Mouse (Mus musculus) spleen, postnatal 10 days (tissue): ENCODE results near the gene Arntl.

Experiments
- DNase-seq, 2 experiments: peaks; one replicate each; pipeline ENCODE4 v3.0.0; 2021 to 2022; ENCODE audit warnings: low spot score in 2 of 2

Gene Arntl

DNA sequence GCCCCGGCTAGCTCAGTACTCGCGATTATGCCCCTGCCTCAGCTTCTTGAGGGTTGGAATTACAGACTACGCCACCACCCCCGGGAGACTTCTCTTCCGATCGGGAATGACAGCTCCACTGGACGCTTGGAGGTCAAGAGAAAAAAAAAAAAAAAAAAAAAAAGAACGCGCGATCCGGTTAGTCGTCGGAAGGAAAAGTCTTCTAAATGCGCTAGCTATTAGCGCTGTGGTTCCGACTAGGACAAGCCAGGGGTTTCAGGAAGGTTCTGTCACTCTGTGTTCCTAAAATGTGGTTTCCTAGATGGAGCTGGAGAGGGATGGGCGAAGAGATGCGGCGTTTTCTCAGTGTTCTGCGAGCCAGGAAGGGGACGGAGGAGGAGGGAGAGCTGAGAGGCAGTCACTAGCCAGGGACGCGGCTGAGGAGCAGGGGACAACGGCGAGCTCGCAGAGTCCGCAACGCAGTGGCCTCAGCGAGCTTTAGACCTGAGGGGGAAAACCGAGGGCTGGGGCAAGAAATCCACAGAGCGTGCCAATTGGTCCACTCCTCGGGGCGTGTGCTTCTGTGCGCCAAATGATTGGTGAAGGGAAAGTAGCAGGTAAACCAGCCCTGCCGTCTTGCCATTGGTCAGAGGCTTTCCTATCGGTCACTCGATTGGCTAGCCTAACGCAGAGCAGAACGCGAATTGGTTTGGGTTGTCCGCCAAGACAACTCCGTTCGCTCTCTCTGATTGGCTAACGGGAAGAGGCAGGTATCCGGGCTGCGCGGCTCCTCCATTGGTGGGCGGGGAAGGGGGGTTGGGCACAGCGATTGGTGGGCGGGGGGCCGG is at the start of gene Arntl:
Gene Arntl, plus strand, starts transcription at position 822 of the 827 bp plus-strand sequence.
- DNase-seq, result peak; percentile 40 to 85

DNA sequence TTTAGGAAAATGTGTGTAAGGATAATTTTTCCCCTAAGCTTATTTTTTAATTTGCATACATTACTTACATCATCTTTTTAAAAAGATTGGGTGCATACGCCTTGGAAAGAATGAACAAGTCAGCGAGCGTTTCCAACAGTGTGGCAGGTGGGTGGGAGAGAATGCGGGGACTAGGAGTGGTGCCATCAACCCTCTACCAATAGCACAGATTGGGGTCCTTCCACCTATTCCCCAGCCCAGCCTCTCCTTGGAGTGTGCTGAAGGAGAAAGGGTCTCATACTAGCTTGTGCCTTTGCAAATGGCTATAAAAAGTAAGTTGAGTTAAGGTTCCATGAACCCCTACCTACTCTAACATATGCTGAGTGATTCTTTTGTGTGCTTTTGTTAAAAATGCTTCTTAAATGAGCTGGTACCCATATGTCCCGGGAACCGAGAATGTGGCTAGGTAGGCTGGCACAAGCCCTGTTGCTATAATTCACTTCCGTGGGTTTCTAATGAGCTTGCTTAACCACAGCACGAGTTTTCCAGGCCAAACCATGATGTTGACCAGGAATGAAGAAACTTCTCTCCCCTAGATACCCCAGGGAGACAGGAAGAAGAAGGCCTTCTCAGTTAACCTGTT is 46.1 kb upstream of the Arntl start:
- DNase-seq, result no peak

DNA sequence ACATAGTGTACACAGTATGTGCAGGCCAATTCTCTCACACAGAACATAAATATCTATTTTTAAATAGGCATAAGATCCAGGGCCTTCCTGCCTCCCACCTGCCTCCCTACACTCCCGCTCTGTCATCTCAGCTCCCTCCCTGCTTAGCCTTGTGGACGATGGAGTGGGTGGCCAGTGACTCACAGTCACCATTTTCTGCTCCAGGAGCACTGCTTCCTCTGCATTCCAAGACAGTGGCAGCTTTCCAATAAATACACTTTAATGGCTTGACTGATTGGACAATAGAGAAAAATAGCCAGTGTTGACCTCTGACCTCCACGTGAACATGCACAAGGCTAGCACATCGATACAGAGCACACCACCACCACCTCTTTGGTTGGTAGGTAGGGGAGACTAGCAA is 42.5 kb upstream of the Arntl start:
- no peak for DNase-seq

DNA sequence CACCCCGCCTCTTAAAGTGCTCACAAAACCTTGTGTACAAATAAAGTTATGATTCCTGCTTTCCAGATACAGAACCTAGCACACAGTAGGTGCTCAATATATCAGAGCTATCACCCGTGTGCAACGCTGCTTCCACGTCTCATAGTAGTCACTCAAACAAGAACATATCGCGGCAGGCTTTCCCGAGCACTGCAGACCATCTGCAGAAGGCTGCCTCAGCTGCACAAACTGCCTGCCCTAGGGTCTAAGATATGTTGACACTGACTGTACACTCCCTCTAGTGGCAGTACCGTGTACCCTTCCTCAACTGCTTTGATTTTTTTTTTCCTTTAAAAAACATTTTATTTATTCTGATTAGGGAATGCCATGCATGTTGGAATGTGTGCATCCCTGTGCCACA is 40.2 kb upstream of the Arntl start:
- DNase-seq, result no peak

DNA sequence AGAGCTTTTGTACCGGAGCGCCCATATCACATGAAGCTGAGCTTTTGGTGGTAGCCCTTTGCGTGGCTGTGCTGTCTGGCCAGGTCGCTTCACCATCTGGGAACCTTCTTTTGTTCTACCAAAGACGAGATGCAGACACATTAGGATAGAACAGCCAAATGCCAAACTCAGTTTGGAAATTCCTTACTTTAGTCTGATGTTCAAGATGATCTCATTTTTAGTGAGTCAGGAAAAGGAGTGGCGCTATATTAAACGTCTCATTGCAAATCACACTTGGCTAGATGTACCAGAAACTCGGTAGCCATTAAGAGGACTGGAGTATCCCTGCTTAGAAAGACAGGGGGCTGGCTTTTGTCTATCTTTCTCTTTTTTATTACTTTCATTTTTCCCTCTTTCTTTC is 38.7 kb upstream of the Arntl start:
- DNase-seq, result no peak

DNA sequence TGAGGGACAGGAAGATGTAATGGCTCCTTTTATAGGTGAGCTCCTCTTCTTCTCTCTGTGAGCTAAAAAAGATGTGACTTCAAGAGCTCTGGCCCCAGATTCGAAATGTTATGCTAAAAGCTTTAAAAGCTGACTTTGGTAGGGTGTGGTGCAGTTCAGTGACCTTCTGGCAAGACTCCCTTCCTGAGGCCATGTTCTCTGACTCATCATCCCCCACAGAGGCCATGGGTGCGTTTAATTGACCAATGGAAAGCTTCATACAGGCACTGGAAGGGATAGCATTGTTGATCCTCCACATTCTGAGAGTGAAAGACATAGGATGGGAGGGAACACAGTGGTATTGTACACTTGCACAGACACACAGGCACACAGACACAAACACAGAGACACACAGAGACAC is 34.8 kb upstream of the Arntl start:
- DNase-seq, result no peak

DNA sequence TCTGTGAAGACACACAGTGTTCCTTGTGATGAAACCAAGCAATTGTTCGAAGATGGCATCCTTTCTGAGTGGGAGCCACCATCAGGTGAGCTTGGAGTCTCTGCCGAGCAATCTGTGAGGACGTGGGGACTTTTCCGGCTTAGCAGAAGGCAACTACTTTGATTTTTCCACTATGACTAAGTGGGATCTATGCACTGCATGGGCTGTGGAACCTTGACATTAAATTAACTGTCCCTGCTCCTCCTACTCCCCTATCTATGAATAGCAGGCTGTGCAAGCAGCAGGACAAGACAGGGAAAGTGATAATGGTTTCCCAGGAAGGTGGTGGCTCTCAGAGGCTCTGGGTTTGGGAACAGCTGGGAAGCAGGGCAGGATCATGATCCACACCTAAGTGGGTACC is 31.8 kb upstream of the Arntl start:
- DNase-seq, result no peak

DNA sequence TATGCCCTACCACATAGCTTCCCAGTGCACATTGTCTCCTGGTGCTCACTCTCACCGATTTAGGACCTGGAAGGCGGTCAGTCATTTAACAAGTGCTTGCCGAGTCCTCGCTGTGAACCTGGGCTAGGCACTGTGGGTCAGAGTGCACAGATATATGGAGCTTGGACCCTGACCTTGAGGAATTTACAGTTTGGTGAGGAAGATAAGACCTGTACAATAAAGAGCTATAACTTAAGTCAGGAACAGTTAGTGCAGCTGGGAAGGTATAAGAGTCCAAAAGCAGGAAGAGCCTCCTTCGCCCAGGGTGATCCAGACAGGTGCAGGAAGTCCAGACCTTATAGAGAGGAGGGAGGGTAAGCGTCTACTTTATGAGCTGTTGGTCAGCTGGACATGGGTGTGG is 29.2 kb upstream of the Arntl start:
- no peak for DNase-seq

DNA sequence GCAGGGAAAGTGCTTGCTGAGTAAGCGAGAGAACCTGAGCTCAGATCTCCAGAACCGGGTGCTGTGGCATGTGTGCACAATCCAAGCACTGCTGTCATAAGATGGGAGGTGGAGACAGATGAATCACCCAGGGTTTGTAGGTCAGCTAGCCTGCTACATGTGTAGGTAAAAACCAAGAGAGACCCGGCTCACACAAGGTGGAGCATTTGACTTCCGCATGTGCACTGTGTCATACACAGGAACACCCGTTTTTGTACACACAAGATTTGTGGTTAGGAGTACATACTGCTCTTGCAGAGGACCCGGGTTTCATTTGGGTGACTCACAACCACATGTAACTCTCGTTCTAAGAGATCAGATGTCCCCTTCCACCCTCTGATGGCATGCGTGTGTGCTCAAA is 23.5 kb upstream of the Arntl start:
- no peak for DNase-seq

DNA sequence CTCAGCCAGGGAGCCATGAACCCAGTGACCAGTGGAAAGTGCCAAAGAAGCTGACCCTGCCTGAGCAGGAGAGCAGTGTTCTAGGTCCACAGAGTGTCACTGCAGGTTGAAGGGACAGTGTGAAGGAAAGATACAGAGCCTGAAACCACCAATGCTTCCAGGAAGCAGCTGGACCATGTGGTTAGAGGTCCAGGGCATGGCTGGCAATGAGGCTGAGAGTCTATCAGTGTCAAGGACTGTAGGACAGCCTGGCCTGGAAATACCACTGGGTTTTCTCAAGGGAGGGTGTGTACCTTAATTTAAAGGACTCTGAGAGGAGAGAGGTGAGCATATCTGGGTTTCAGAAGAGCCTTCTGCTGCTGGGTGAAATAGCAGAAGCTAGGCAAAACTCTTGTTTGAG is 22.2 kb upstream of the Arntl start:
- no peak for DNase-seq

DNA sequence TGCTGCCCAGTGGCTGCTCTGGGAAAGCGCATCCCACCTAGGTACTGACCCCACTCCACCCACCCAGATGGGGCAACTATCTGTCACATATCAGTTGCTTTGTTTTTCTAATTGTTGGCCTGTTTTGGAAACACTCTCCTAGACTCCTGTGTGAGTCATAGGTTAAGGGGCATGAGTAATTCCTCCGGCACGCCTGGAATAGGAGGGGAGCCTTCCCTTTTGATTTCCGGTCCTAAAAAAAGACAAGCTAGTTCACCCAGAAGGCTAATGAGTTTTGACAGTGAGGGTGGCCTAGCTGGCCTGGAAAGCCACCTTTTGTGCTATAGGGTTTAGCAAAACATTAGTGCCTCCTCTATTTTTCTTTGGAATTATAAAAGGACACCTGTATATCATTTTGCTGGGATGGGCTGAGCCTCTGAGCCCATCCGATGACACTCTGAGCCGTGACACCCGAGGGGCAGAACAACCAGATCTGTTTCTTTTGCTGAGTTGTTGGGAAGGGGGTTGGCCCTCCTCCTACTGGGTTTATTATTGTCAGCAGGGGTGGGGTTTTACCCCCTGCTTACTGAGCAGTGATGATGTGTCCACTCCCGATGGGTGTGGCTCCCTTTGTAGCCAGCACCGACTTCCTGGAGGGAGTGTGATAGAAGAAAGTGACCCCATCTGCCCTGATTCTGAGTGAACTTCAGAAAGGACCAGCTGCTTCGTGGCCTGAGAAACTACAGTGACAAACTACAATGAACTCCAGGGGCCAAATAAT is 21.0 kb upstream of the Arntl start:
- no peak for DNase-seq

DNA sequence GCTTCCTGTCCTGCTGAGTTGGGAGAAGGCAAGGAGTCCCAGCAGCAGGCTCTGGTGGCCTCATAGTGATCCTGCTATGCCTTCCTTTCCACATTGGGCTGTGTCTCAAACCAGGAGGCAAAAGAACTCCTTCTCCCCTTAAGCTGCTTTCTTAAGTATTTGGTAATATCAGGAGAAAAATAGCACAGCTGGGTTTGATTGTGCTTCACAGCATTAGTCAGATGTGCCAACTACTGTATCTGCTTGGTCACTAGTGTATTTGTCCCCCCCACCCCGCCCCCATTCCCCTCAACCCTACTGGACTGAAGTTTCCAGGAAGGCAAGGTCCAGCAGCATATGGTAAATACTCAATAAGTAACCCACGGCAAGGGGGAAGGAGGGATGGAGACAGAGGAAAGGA is 19.2 kb upstream of the Arntl start:
- DNase-seq, result no peak

DNA sequence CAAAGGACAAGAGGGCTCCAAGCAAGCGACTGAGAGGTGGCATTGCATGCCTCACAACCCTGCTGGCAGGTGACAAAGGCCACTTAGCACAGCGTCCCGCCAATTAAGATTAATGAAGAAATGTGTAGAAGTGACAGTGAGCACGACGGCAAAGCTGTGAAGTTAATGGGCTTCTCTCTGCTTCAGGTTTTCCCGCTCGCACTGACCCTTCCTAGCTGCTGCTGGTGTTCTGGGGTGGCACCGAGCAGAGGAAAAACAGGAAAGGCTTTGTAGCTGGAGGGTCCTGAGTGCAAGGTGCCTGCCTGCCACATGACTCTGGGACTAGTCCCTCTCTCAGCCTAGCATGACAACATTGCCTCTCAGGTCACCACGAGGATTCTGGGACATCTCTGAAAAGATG is 18.7 kb upstream of the Arntl start:
- no peak for DNase-seq

DNA sequence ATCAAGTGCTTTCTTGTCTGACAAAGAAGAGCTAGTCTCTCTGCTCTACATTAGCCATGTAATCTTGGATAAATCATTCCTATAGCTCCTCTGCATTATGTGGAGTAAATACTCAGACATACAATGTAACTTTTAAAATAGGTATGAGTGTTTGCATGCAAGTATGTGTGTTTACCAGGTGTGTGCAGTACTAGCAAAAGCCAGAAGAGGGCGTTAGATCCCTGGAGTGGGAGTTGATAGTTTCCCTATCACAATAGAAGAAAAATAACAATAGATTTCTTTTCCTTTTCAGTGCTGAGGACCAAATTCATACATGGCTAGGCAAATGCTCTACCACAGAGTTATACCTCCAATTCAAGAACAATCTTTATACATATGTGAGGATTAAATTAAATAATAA is 15.5 kb upstream of the Arntl start:
- no peak for DNase-seq

DNA sequence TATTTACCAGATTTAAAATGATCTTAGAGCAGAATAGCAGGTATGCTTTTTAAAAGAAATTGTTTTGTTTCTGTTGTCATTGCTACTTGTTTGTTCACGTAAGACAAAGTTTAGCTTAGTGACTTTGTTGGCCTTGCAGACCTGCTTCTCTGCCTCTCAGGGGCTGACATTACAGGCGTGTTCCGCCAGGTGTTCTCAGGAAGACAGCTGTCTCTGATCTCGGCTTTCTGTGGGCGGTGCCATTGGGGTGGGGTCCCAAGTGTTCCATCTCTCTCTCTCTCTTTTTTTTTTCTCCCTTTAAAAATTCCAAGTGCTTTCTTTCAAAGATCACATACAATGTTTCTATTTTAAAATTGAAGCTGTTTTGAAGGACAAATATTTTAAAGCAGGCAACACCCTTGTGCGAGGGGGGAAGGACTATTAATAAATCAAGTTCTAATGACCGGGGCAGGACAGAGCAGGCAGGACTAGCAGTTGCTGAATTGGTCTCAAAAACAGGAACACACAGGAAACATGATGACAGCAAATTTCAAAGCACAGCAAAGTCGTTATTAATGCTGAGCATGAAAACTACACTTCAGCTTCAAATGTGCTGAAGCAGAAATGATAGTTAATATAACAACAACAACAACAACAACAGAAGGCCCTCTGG is 14.4 kb upstream of the Arntl start:
- DNase-seq, result no peak

DNA sequence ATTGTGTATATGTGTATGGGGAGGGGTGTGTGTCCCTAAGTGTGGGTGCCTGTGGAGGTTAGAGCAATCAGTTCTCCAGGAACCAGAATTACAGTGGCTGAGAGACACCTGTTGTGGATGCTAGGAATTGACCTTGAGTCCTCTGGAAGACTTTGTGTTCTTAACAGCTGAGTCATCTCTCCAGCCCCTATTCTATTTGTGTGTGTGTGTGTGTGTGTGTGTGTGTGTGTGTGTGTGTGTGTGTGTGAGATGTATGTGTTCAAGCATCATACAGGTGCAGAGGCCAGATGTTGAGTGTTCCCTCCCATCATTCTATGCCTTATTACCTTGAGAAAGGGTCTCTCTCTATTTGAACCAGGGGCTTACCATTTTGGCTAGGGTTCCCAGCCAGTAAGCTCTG is 13.4 kb upstream of the Arntl start:
- no peak for DNase-seq

DNA sequence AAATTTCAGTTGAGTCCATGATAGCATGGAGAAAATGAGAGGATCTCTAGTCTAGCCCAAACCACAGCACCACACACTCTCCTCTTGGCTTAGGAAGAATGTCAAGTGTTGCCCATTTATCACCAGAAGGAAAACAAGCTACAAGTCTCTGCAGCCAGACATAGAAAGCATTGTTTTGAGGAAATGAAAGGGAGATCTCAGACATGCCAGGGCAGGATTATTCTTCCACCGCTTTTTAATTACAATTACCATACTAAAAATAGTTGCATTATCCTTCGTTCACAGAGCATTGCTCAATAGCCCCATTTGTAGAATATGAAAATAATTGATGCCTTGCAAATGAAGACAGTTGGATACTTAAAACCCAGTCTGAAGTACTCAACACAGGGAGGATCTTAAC is 12.0 kb upstream of the Arntl start:
- no peak for DNase-seq

DNA sequence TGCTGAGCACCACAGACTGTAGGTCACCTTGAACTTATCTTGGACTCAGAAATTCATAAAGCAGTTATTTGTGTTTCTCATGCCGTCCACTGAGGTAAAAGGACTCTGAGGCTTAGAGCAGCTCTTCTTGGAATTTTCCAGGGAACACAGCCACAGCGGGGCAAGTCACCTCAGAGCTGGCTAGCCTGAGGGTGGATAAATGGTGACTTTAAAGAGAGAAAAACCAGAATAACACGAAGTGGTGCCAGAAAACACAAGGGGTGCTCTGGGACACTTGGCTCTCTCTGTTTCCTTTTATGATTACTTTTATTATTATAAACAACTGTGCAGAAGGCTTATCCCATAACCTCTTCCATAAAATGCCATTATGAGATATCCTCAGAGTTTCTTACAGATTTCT is 11.1 kb upstream of the Arntl start:
- no peak for DNase-seq

DNA sequence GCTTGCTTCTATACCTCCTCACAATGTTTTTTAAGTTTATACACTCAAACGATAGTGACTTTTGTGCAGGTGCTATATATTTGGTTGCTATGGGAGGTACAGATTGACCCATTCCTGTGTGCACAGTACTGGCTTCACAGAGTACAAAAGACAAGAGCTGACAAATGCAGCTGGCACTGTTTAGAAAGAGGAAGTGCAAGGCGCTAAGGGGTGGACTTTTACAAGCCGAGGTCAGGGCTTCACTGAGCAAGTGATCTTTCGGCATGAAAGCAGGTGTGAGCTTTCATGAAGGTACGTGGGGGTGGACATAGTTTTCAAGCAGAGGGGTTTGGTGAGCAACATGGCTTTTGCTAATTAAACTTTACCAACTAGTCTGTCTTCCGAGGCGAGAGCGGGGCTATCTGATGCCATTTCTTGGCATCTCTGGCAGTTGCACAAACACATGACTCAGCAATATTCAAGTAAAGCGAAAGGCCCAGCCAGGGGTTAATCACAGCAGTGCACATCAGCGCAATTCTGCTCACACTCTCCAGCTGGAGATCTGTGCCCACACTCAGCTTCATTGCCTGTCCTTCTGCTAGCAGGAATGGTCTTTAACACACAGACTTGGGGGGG is 10.0 kb upstream of the Arntl start:
- peak; percentile 5 to 21 for DNase-seq

DNA sequence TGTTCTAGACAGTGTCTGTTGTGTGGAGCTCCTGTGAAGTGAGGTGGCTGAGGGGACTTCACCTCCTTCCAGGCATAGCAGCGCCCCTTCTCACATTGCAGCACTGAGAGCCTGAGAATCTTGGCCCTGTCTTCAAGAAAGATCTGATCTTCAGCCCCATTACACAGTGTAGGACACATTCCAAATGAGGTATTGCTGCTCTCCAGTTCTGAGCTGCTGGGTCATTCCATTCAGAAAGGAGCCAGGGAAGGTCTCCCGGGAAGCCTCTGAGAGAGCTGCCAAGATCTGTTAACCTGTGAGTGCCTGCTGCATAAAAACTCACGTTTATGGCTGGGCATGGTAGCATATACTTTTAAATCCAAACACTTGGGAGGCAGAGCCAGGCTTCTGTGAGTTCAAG is 5.7 kb upstream of the Arntl start:
- DNase-seq, result no peak

DNA sequence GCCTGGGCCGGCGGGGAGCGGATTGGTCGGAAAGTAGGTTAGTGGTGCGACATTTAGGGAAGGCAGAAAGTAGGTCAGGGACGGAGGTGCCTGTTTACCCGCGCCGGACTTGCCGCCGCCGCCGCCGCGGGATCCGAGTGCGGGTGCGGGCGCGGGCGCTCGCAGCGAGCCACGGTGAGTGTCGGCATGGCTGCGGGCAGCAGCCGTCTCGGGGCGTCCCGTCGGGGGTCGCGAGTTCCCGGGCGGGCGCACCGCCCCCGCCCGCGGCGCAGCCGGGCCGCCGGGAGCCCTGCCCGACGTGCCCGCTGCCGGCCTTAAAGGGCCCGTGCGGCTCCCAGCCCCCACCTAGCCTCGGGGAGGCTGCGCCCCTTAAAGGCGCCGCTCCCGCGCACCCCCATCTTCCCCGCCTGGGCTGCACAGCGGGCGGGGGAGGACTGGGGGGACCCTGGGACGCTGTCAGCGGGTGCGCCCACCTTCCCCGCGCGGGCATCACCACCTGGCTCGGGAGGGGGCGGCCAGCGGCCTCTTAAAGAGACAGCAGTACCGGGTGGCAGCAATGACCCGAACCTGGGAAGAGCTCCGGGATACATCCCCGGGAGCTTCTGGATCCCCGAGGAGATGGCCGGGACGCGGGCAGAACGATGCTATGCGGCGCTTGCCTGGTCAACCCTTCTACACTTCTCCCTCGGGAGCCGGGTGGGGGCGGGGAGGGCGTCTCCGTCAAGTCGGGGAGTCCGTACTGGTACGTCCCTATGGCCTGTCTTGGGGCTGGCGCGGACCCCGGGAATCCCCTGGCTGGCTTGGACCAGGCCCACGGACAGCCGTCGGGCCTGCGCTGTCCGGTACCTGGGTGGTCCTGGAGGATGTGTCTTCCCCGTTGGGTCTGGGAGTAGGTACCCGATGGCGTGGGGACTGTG is 464 bp downstream of the Arntl start:
- DNase-seq, result peak in 1 of 2 experiments; percentile 41
